Mouse (Mus musculus) induced T-regulatory cell, adult 2 months (primary cell): Measurements from ENCODE around the gene Nrxn2.

Experiments used
- DNase-seq: peaks from one replicate; pipeline ENCODE4 v3.0.0-alpha.2; 2012; ENCODE audit warnings: low read depth

Nrxn2 gene

DNA sequence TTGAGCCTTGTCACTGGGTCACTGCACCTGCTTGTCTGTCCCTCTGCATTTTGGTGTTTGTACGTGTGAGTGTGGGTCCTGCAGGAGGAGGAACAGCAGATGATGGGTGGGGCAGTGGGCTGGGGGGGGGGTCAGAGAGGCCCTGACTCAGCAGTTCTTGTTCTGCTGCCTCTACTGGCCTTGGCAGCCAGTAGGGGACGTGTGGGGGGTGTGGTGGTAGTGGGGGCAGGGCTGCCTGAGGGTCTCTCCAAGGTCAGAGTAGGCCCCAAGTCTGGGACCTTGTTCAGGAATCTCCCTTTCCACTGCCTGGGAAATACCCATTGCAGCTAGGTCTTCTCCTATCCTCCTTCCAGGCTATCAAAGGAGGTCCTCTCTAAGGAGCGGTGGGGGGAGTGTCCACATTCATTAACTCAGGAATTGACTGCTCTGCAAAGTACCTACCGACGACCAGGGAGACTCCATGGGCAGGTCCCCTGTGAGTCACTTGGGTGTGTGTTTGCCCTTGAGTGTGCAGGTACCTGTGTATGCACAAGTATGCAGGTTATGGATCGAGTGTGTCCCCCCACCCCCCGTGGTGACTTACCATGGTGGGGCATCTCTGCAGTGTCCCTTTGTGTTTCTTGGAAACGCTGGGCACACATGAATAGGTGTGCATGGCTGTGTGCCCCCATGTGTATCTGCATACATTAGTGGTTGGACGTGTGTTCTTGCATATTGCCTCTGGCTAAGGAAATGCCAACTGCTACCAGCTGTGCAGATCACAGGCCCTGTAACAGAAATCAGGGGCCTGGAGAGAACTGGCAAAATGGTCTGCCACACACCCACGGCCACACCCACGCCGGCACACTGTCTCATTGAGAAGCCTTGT, 1.4 kb upstream of the Nrxn2 start:
- peak; percentile 38 for DNase-seq

DNA sequence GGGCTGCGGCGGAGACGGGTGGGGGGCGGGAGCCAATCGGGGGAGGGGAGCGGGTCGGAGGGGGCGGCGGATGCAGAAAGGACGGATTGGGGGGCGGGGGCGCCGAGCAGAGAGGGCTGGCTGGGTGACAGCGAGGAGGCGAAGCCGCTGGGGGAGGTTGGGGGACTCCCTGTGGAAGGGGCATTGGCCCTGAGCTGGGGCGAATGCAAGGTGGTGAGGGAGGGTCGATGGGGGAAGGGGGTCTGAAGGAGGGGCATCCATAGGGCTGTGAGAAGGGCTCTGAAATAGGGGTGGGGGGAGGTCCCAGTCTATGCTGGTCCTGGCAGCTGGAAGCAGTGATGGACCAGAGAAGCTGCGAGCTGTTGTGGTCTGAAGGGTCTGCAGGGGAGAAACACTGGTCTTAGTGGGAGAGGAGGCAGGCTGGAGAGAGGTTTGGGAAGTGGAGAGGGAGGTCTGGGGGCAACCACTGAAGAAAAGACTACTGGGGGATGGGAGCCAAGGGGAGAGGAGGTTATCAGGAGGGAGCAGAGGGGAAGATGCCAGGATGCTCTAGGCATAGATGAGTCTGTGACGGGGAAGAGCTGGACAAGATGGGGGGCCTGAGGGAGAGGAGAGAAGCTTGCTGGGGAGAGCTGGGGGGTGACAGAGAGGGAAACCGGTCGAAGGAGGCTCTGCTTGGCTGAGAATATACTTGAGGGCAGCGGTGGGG, 607 bp downstream of the Nrxn2 start:
- DNase-seq: no peak

DNA sequence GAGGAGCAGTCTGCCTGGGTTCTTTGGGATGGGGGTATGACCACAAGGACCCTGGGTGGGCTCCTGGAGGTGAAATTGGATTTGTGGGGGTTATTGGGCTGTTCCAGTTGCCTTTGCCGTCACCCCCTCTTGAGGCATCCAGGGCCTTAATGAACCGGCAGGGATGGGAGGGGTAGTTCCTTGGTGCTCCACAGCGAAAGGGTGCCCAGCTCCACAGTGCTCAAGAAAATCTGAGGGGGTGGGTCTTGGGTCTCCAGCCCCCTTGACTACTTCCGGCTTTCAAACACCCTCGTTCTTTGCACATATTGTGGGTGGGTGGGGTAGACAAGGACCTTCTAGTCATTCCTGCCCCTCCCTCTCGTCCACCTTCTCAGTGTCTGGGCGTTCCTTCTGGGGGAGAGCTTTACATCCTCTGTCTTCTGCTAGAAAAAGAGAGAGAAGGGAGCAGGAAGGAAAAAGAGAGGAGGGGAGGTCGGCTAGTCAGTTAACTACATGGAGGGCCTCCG, 1.3 kb downstream of the Nrxn2 start:
- no peak for DNase-seq

DNA sequence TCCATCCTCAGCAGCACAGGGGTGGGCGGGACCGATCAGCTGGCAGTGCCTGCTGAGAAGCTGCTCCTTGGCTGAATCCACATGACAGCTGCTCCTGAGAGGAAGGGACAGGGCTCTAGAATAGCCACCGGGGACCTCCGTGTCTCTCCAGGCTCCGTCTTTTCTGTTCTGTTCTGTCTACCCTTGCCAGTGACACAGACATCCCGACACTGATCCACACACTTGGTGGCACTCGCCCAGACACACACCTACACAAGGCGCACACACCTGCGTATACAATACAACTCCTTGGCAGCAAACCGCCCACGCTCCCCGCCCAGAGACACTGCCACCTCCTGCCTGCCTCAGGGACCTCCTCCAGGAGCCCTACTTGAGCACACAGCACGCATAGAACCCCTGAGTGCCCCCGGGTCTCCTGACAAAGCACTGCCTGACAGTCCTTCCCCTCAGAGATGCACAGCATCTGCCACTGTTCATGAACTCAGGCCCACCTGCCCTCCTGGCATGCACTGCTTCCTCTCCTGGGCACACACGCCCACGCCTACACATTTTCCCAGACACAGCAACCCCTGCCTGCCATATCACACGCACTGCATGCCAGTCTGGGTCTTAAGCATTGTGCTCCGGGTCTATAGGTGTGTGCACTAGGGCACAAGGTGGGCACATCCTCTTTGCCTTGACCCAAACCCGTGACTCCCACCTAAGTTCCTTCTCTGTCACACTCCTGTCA, 2.1 kb downstream of the Nrxn2 start:
- DNase-seq: peak; percentile 32

DNA sequence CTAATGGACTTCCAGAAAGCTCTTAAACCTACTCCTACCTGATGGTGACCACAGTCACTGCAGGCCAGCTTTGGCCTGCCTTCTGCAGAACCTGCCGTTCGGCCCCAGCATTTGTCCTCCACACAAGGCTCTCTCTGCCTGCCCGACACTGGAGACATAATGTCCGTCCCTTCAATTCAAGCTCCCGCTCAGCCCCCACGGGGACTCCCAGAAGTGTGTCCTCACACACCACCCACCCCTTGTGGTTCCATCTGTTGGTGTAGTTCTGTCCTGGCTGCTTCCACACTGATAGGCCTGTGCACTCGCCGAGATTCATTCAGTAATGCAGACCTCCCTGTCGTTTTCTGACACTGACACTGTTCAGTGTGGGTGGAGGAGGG, 2.7 kb downstream of the Nrxn2 start:
- no peak for DNase-seq

DNA sequence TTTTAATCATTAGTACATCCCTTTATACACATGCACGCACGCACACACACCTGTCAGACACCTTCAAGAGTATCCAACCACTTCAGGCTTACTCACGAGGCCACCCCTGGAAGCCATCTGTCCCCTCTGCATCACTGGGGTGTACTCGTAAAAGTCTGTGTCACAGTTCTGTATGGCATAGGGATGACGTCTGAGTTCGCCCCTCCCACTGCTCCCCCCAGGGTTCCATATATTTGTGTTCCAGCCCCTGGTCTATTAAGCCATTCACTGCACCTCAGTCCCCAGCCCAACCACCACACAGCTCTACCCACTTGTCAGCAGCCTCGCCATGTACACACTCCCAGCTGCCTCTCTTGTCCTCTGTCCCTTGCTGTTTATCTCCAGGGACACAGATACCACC, 3.5 kb downstream of the Nrxn2 start:
- DNase-seq: no peak

DNA sequence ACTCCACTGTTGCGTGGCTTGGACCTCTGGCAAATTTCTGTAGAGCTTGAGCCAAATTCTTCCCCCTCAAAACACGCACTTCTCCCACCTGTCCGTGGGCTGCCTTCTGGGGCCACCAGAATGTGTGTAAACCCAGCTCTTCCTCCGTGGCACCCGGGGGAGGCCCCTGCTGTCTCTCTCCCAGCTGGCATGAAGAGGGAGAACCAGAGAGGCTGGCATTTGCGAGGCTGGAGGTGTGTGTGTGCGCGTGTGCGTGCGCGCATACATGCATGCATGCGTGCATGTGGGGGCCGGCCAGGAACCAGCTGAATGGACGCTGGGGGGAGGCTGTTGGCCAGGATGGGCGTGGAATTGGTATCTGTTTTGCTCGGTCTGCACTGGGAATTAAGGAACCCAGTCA, 4.7 kb downstream of the Nrxn2 start:
- no peak for DNase-seq

DNA sequence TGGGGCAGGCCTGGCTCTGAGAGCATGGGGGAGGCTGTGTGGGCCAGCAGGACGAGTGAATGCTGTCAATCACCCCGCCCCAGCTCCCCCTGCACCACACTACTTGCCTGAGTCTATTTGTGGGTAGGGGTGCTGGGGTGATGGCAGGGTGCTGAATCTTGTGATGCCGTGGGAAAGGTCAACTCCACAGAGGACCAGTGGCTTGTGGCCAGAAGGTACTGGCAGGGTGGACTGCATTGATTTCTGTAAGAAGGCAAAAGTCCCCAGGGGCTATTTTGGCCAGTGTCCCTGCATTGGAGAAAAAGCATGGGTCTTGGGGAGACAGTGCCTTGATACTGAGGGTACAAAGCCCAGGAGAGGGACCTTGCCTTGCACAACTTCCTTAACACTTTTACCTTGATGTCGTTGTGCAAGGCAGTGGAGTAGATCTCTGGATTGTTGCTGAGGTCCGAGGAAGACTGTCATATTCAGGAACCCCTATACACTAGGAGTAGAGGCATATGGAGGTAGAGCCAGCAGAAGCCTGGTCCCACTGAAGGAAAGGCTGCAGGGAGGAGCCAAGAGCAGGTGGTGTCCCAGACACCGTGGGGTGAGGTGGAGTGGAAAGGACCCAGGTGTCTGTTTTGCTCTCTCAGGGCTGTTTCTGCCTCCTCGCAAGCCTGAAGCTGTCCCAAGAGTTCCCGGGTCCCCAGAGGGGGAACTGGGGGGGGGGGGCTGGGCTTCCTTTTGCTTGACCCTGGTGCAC, 5.8 kb downstream of the Nrxn2 start:
- no peak for DNase-seq

DNA sequence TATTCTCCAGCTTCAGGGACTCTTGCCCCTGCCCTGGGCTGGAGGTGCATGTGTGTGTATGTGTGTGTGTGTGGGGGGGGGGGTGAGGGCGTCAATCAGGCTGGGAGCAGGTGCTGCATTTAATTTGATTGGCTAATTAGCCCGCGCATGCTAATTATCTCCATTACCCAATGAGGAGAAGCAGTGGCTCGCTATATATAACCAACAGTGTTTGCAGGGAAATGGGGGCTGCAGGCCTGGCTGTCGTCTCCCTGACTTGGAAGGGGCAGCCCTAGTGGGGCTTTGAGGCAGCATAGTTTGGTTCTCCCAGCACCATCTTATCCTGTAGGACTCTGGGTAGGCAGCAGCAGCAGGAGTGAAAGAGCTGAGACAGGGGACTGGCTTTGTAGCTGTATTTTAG, 7.1 kb downstream of the Nrxn2 start:
- no peak for DNase-seq

DNA sequence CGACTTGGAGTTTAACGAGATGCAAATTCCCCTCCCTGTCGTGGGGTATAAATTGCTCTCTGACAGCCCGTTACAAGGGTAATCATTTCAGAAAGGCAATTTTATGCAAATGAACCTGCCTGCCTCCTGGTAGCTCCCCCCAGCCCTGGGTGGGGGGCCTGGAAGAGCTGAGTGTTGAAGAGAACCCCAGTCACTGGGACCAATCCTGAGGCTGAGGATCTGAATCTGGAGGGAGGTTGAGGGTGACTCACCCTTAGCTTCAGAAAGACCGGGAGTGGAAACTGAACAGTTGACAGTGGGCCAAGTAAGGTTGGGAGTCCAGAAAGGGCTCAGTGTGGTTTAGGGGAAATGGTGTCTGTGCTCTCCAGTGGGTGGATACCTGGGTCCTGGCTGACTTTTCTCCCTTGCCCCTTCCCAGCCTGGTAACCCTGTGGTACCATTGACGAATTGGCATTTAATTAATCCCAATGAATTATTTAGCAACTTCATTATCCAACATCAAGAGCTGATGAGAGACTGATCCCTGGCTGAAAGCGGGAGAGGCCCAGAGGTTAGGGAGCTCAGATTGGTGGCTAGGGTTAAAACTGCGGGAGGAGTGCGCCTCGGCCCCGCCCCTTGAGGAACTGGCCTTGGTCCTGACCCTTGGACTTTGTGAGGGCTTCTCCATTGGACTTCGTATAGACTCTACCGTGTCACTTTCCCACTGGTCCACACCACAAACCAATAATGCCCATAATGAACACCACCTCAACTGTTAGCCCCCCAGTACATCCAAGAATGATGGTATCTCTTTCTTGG, 8.4 kb downstream of the Nrxn2 start:
- peak; percentile 75 for DNase-seq

DNA sequence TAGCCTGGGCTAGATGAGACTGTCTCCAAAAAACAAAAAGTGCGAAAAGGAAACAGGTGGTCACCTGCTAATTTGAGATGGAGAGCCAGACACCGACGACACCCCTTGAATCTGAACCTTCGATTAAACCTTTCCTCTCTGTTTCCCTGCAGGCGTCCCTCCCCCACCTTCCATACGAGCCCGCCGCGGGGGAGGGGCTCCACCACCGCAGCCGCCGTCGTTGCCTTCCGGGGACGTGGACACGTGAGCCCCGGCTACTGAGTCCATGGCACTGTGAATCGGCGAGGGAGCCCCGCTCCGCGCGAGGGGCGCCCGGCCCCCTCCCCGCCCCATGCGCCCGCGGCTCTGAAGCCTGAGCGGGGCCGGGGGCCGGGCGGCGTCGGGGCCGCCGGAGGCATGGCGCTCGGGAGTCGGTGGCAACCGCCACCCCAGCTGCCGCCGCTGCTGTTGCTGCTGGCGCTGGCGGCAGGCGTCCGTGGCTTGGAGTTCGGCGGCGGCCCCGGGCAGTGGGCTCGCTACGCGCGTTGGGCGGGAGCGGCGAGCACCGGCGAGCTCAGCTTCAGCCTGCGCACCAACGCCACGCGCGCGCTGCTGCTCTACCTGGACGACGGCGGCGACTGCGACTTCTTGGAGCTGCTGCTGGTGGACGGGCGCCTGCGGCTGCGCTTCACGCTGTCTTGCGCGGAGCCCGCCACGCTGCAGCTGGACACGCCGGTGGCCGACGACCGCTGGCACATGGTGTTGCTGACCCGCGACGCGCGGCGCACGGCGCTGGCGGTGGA, 9.3 kb downstream of the Nrxn2 start:
- DNase-seq: peak; percentile 47

DNA sequence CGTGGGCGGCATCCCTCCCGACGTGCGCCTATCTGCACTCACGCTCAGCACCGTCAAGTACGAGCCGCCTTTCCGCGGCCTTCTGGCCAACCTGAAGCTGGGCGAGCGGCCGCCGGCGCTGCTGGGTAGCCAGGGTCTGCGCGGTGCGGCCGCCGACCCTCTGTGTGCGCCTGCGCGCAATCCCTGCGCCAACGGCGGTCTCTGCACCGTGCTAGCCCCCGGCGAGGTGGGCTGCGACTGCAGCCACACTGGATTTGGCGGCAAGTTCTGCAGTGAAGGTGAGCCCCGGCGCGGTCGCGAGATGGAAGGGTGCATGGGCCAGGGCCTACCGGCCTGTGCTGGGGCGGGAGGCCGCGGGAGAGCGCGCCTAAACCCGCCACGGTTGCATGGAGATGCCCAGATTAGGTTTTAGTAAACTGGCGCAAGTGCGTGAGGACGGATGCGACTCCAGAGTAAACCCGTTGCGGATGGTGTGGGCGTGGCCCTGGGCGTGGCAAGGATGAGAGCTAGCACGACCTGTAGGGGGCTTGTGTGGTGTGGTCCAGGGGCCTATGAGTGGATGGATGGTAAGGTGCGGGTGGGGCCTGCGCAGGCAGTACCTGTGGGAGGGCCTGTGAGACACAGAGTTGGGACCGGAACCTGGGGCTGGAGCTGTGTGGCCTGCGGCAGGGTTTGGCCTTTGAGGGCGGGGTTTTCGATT, 10.1 kb downstream of the Nrxn2 start:
- peak; percentile 80 for DNase-seq

DNA sequence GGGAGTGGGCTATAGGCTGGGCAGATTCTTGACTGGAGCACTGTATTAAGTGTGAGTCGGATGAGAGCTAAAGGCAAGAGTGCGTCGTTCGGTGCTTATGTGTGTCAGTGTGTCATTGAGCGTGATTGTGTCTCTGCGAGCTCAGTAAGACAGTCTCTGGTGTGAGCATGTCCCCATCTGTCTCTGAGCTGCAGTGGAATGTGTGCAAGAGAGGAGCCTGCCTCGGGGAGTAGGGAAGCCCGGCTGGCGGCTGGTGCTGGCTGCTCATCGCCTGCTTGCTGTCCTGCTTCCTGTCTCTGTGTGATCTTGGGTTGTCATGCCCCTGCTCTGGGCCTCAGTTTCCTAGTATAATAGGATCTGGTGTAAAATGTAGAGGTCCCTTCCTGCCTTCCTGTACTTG, 24.5 kb downstream of the Nrxn2 start:
- no peak for DNase-seq

DNA sequence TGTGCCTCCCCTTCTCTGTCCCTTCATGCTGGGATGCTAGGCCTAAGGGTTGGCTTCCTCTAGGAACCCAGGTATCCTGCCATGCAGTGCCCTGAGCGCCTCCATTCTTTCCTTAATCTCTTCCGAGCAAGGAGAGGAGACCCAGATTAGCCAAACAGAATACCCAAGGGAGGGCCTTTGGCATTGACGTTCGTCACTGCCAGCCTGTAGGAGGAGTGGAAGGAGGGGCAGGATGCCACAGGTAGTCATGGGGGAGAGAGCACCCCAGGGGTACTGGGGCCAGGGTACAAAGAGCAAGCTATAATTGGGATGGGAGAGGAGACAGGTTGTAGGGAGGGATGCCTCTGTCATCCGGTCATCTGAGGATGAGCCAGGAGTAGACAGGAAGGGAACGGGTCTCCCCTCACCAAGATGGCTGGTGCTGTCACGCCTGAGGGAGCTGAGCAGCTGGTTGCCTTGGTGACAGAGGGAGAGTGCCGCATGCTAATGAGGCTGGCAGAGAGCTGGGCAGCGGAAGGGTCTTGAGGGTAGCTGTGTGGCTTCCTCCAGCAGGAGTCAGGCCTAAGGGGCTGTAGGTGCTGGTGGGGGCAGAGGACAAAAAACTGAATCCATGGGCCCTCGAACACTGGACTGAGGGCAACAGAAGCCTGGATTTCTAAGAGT, 27.4 kb downstream of the Nrxn2 start:
- DNase-seq: no peak

DNA sequence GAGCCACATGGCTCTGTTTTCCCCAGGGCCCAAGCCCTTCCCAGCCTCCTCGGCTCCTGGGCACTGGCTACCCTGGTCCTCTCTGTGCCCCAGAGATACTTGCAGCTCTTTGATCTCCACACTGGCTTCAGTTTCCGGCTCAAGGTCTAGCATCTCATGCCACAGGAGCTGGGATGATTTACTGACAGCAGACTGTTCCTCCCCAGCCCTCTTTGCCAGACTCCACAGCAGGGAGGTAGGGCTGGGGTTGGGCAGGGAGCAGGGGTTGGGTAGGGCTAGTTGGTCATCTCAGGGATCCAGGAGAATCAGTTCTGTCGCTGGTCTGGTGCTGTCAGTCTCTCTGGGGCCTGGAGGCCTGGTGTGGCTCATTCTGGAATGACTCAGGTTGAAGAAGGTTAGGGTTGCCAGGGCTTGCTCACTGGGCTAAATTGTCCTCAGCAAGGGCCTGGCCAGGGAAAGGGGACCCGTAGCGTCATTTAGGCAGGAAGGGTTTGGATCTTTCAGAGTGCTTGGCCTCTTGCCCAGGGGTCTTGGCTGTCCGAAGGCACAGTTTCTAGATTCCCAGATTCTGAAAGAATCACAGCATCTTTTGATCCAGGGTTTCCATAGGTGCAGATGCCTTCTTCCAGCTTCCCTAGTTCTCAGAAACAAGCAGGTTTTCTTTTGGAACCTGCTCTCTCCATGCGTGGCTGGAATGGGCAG, 28.4 kb downstream of the Nrxn2 start:
- no peak for DNase-seq

DNA sequence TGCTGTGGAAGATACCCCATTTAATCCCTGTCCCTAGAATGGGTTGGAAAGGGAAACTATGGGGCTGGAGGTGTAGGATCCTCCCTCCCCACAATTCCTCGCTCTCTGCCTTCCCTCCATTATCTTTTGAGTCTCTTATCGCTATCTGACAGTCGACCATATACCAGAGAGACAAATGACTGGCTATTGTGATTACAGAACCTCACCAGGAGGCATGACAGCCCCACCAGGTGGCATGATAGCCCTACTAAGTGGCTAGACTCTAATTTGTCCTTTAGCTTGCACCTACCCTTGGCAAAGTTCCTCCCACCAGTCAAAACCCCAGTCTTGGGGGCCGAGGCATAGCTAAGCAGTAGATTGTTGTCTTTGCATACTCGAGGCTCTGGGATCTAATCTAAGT, 30.2 kb downstream of the Nrxn2 start:
- no peak for DNase-seq

DNA sequence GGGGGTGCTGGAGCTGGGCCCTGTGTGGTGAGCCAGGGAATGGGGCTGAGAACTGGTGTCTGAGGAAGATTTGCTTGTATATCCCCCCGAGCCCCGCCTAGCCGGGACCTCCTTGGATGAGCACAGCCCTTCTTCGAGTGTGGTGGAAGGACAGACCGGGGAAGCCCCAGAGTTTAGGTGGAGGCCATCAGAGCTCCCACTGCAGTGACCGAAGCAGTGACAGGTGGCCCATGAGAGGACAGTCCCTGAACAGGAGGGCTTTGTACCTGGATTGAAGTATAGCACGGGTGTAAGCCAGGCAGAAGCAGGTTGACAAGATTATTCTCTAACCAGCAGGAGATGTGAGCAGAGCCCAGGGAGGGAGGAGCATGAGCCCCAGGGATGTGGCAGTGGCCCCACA, 31.3 kb downstream of the Nrxn2 start:
- no peak for DNase-seq

DNA sequence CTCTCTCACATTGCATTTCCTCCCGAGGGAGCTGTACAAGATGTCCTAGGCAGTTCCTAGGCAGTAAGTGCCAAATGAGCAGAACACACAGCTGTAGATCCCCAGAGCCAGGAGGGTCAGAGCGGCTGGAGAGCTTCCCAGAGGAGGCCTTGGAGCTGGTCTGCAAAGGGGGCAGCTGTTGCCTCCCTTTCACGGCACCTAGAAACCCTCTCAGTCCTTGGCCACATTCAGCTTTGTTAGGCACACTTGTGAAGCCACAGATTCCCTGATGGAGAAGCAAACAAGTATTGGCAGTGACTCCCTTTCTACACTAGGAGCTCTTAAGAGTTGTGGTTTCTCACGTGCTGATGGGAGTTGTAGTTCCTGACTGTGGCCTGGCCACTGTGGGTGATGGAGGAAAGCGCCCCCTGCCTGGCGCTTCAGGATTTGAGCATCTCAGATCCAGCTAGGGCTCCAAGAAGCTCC, 33.5 kb downstream of the Nrxn2 start:
- DNase-seq: peak; percentile 80
